Mouse (Mus musculus): ENCODE measurements around the gene Krt4. TPM values are rescaled to one million over a fixed set of nuclear protein-coding genes. Genes with fewer than 3 reads are reported as not detected.

Gene Krt4
- total RNA-seq, 2 experiments from 2014 or later = not detected

GRCm38 (mm10) chr15:101902171-101903149 lies 22.1 kb downstream of the Krt4 start:
- DNase-seq = no peak
- intact Hi-C loops (cut with DNase I) = loop anchor here (5.0 kb wide), 1 partner anchor 70 kb away; no protein-coding TSS in a partner anchor

GRCm38 (mm10) chr15:101895216-101895615 lies 29.3 kb downstream of the Krt4 start:
- intact Hi-C loops (cut with DNase I) = no loop called here
- DNase-seq = no peak

GRCm38 (mm10) chr15:101892820-101893219 lies 31.7 kb downstream of the Krt4 start, which contains the start of gene Krt76:
Gene Krt76, minus strand, starts transcription at chr15:101892920.
- DNase-seq = no peak
- intact Hi-C loops (cut with DNase I) = no loop called here

GRCm38 (mm10) chr15:101879776-101880175 lies 44.8 kb downstream of the Krt4 start:
- no peak for DNase-seq
- intact Hi-C loops (cut with DNase I) = no loop called here

GRCm38 (mm10) chr15:101878041-101878440 lies 46.5 kb downstream of the Krt4 start:
- DNase-seq = no peak
- intact Hi-C loops (cut with DNase I) = no loop called here

GRCm38 (mm10) chr15:101874383-101874782 lies 50.2 kb downstream of the Krt4 start:
- intact Hi-C loops (cut with DNase I) = no loop called here
- no peak for DNase-seq

- intact Hi-C loops (cut with DNase I) = no loop called here
- DNase-seq = no peak
Measured at GRCm38 (mm10) chr15:101873231-101873630, 51.3 kb downstream of the Krt4 start.

- no peak for DNase-seq
- intact Hi-C loops (cut with DNase I) = no loop called here
Measured at GRCm38 (mm10) chr15:101869431-101869830, 55.1 kb downstream of the Krt4 start, which contains the start of gene Krt77. Gene Krt77, minus strand, starts transcription at chr15:101869705.

Small RNA genes lying within 50 kb of the gene (microRNA-seq; reads per million reads assigned to microRNA genes)
- 0 reads per million in 2 experiments for gene Gm44356 (ENCODE audit: borderline number of aligned reads in 2 of 2)

Other genes with a start within 250 kb of the Krt4 start
- gene Krt6b, start 244.4 kb downstream of the Krt4 start, total RNA-seq (2021) = not detected
- gene Krt6a, start 230.4 kb downstream of the Krt4 start, total RNA-seq (2021) = not detected
- gene Krt5, start 211.8 kb downstream of the Krt4 start, total RNA-seq (2021) = not detected
- not detected for gene Krt71, start 181.6 kb downstream of the Krt4 start, total RNA-seq (2021)
- gene Krt72, start 138.3 kb downstream of the Krt4 start, total RNA-seq (2021) = not detected
- not detected for gene Krt73, start 122.4 kb downstream of the Krt4 start, total RNA-seq (2021)
- gene Krt2, start 106.6 kb downstream of the Krt4 start, total RNA-seq (2021) = not detected
- not detected for gene Krt1, start 73.9 kb downstream of the Krt4 start, total RNA-seq (2021)
- not detected for gene Krt77, start 55.0 kb downstream of the Krt4 start, total RNA-seq (2021)
- not detected for gene Krt76, start 31.8 kb downstream of the Krt4 start, total RNA-seq (2021)
- not detected for gene Krt79, start 15.6 kb upstream of the Krt4 start, total RNA-seq (2021)
- gene Krt78, start 29.6 kb upstream of the Krt4 start, total RNA-seq (2021) = not detected
- gene Krt8, start 79.7 kb upstream of the Krt4 start, total RNA-seq (2021) = 1 to 10 TPM; 1.4 to 2.5 TPM
- 1 to 10 TPM; 2.5 to 5.1 TPM for gene Krt18, start 103.4 kb upstream of the Krt4 start, total RNA-seq (2021)
- gene Eif4b, start 149.0 kb upstream of the Krt4 start, total RNA-seq (2021) = 100 to 1,000 TPM; 149 to 165 TPM
- gene Tns2, start 175.7 kb upstream of the Krt4 start, total RNA-seq (2021) = 100 to 1,000 TPM; 128 to 129 TPM
- gene Spryd3, start 211.5 kb upstream of the Krt4 start, total RNA-seq (2021) = 10 to 100 TPM; 14.8 to 14.9 TPM
- gene Igfbp6, start 219.6 kb upstream of the Krt4 start, total RNA-seq (2021) = 10 to 100 TPM; 31.4 to 40.9 TPM
- gene Soat2, start 225.8 kb upstream of the Krt4 start, total RNA-seq (2021) = not detected

Measured in heart, postnatal 36 days (tissue).